Mouse (Mus musculus): ENCODE data around the gene Gm8914. TPM values are rescaled to one million over a fixed set of nuclear protein-coding genes. Genes with fewer than 3 reads are reported as not detected.
"Not testable (repeated sequence)": the region's sequence is repeated elsewhere in the genome, so short reads cannot be mapped to it uniquely, and the experiment has no call there.

Gene Gm8914
- polyA plus RNA-seq (2011; ENCODE audit: insufficient read length, low read depth, missing spikeins): not detected in 2 replicates

- H3K27ac ChIP-seq (ENCODE audit: insufficient read depth, low read length); H3K4me1 ChIP-seq (ENCODE audit: control insufficient read depth, insufficient read depth, low read length): not testable (repeated sequence)
Measured at GRCm38 (mm10) chrX:91479826-91480225, at the start of gene Gm8914. TSS of gene Gm8914 (plus strand) at chrX:91480126.

More at GRCm38 (mm10) chrX:91479826-91480225, at the start of gene Gm8914:
- not testable (repeated sequence) for H3K4me3 ChIP-seq (ENCODE audit: insufficient read depth, low read length)

Other genes starting within 250 kb of the Gm8914 start
- not detected in 2 replicates for gene Mageb2, start 148.4 kb upstream of the Gm8914 start, polyA plus RNA-seq (2011; ENCODE audit: insufficient read length, low read depth, missing spikeins)
- not detected in 2 replicates for gene Gm5072, start 87.6 kb upstream of the Gm8914 start, polyA plus RNA-seq (2011; ENCODE audit: insufficient read length, low read depth, missing spikeins)
- gene 1700084M14Rik, start 95.8 kb downstream of the Gm8914 start, polyA plus RNA-seq (2011; ENCODE audit: insufficient read length, low read depth, missing spikeins): not detected in 2 replicates
- gene Gm14781, start 152.1 kb downstream of the Gm8914 start, polyA plus RNA-seq (2011; ENCODE audit: insufficient read length, low read depth, missing spikeins): not detected in 2 replicates

Data from embryonic fibroblast, embryonic 13.5 days (primary cell).